Comparison of ENCODE assay signal across 8 mouse cellular contexts in the genomic region with DNA sequence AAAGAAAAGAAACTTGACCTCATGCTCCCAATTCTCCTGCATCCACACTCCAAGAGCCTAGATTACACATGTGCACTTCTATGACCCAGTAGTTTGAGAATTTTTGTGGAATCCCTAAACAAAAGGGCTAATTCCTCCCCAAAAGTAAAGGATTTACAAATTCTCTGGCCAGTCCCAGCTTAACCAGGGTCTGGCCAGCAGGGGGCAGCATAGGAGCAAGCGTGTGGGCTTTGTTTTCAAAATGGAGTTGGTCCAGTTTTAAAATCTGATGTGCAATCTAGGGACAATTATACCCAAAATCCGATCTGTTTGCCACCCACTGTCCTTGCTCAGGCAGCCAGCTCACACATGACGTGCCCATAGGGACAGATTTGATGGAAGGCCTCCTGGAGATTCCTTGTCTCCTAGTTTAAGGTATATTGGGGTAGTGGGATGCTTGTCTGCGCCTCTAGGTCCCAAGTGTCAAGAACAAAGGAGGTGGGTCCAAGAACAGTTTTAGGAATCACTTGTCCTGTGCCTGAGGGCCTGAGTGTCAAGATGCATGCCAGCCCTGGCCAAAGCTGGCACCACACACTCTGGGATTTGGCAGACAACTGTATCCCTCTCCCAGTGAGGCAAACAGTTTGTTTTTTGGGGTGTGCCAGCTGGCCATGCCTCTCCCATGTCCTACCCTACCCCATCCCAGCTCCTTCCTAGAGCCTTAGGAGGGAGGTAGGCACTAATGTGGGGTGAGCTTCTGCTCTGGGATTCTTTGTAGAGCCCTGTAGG. TPM values are rescaled to one million over a fixed set of nuclear protein-coding genes. Genes with fewer than 3 reads are reported as not detected.
A peak's percentile ranks its signal among the peaks of the same experiment; 100 is the strongest.
DNase-seq lines count a peak whose midpoint lies in the region; ATAC-seq and TF ChIP-seq lines count a peak whose summit lies in the region.

No protein-coding gene starts in this region.

- peak; percentile 67 for DNase-seq in kidney, adult 18-20 months
- peak; percentile 45 to 64 for DNase-seq in CD8-positive naive resting alpha-beta T cell, adult 2 months (ENCODE audit: low read depth in 2 of 2, low spot score in 2 of 2)
- peak; percentile 82 for DNase-seq in ZHBTc4 (ENCODE audit: low read depth, low spot score)
- peak; percentile 71 for DNase-seq in embryo, embryonic 10 days (ENCODE audit: low spot score)
- DNase-seq in kidney, postnatal 4 days, result peak; percentile 86 to 87
- DNase-seq in midbrain, postnatal 0 days (ENCODE audit: low spot score), result peak; percentile 56

- H3K4me2 ChIP-seq in kidney, embryonic 15.5 days, result no peak overlapping the region
- H3K4me2 ChIP-seq in midbrain, postnatal 0 days (ENCODE audit: low read depth, low read length, poor library complexity, severe bottlenecking), result no peak overlapping the region

- 37% methylated on average over 4 of the region's 4 CpGs for WGBS in kidney, embryonic 15.5 days
- WGBS in midbrain, postnatal 0 days, result 32% methylated on average over 4 of the region's 4 CpGs

- H3K4me1 ChIP-seq in kidney, embryonic 15.5 days, result peaks cover 11% of the 10 kb centered on the region
- H3K4me1 ChIP-seq in midbrain, postnatal 0 days (ENCODE audit: insufficient read depth, low read length), result no peaks in the 10 kb centered on the region

- TF ChIP-seq CTCF in midbrain, postnatal 0 days (IDR thresholded peaks at IDR 0.05), result peak; percentile 72

- H3K36me3 ChIP-seq in kidney, embryonic 15.5 days, result no peaks in the 10 kb centered on the region
- H3K36me3 ChIP-seq in midbrain, postnatal 0 days (ENCODE audit: insufficient read depth, low read length), result no peaks in the 10 kb centered on the region

- no peak for ATAC-seq in kidney, embryonic 15.5 days (replicated peaks; ENCODE audit: low FRiP score)
- no peak for ATAC-seq in midbrain, postnatal 0 days (ENCODE audit: low FRiP score)
- no peak for ATAC-seq in megakaryocyte-erythroid progenitor cell, adult 5-6 weeks (replicated peaks; ENCODE audit: low FRiP score, low TSS enrichment, poor library complexity, severe bottlenecking)

- H3K27ac ChIP-seq in kidney, embryonic 15.5 days, result no peak overlapping the region
- no peak overlapping the region for H3K27ac ChIP-seq in midbrain, postnatal 0 days (ENCODE audit: low read depth, low read length)

- no peak overlapping the region for H3K9ac ChIP-seq in kidney, embryonic 15.5 days
- no peak overlapping the region for H3K9ac ChIP-seq in midbrain, postnatal 0 days (replicated peaks; ENCODE audit: low read length, poor library complexity, severe bottlenecking)

- no peaks in the 10 kb centered on the region for H3K9me3 ChIP-seq in kidney, embryonic 15.5 days (replicated peaks)
- no peaks in the 10 kb centered on the region for H3K9me3 ChIP-seq in midbrain, postnatal 0 days (ENCODE audit: low read length)

- no peak overlapping the region for H3K4me3 ChIP-seq in kidney, embryonic 15.5 days (replicated peaks)
- H3K4me3 ChIP-seq in midbrain, postnatal 0 days (ENCODE audit: low read depth, low read length), result no peak overlapping the region

- H3K27me3 ChIP-seq in kidney, embryonic 15.5 days, result no peaks in the 10 kb centered on the region
- no peaks in the 10 kb centered on the region for H3K27me3 ChIP-seq in midbrain, postnatal 0 days (ENCODE audit: insufficient read depth, low read length)

RNA-seq across cellular contexts. Expression of a gene that starts 12.4 kb away (rescaled TPM):
- polyA plus RNA-seq in kidney, embryonic 15.5 days (2015; fragmentation: Nextera tagmentation; extraction: Ambion mirVana), result 40.2 and 44.9 TPM in 2 replicates
- 93.5 and 141 TPM in 2 replicates for total RNA-seq in midbrain, postnatal 0 days (2014; rRNA removed)
- 79.6 and 83.4 TPM in 2 replicates for polyA plus RNA-seq in midbrain, postnatal 0 days (2015; fragmentation: Nextera tagmentation; extraction: Ambion mirVana)
- total RNA-seq in megakaryocyte-erythroid progenitor cell, adult 5-6 weeks (2014; fragmentation: Nextera tagmentation), result 51.2 and 51.5 TPM in 2 replicates
- 20.0 and 27.2 TPM in 2 replicates for total RNA-seq in megakaryocyte-erythroid progenitor cell, adult 5-6 weeks (2017)

RNA-seq across cellular contexts. Expression of a gene that starts 27.4 kb away (rescaled TPM):
- 77.5 and 86.2 TPM in 2 replicates for polyA plus RNA-seq in kidney, embryonic 15.5 days (2015; fragmentation: Nextera tagmentation; extraction: Ambion mirVana)
- total RNA-seq in midbrain, postnatal 0 days (2014; rRNA removed), result 62.4 and 67.2 TPM in 2 replicates
- polyA plus RNA-seq in midbrain, postnatal 0 days (2015; fragmentation: Nextera tagmentation; extraction: Ambion mirVana), result 82.6 and 91.0 TPM in 2 replicates
- total RNA-seq in megakaryocyte-erythroid progenitor cell, adult 5-6 weeks (2014; fragmentation: Nextera tagmentation), result 40.5 and 44.5 TPM in 2 replicates
- total RNA-seq in megakaryocyte-erythroid progenitor cell, adult 5-6 weeks (2017), result 10.0 and 10.4 TPM in 2 replicates

RNA-seq across cellular contexts. Expression of a gene that starts 30.7 kb away (rescaled TPM):
- 0.10 TPM in 1 of 2 replicates, not detected in the other for polyA plus RNA-seq in kidney, embryonic 15.5 days (2015; fragmentation: Nextera tagmentation; extraction: Ambion mirVana)
- total RNA-seq in midbrain, postnatal 0 days (2014; rRNA removed), result not detected in 2 replicates
- polyA plus RNA-seq in midbrain, postnatal 0 days (2015; fragmentation: Nextera tagmentation; extraction: Ambion mirVana), result not detected in 2 replicates
- total RNA-seq in megakaryocyte-erythroid progenitor cell, adult 5-6 weeks (2014; fragmentation: Nextera tagmentation), result not detected in 2 replicates
- total RNA-seq in megakaryocyte-erythroid progenitor cell, adult 5-6 weeks (2017), result not detected in 2 replicates

RNA-seq across cellular contexts. Expression of a gene that starts 32.9 kb away (rescaled TPM):
- 6.0 and 6.4 TPM in 2 replicates for polyA plus RNA-seq in kidney, embryonic 15.5 days (2015; fragmentation: Nextera tagmentation; extraction: Ambion mirVana)
- 265 and 359 TPM in 2 replicates for total RNA-seq in midbrain, postnatal 0 days (2014; rRNA removed)
- polyA plus RNA-seq in midbrain, postnatal 0 days (2015; fragmentation: Nextera tagmentation; extraction: Ambion mirVana), result 224 and 305 TPM in 2 replicates
- total RNA-seq in megakaryocyte-erythroid progenitor cell, adult 5-6 weeks (2014; fragmentation: Nextera tagmentation), result 0.39 and 2.4 TPM in 2 replicates
- total RNA-seq in megakaryocyte-erythroid progenitor cell, adult 5-6 weeks (2017), result 0.84 TPM in 1 of 2 replicates, not detected in the other

RNA-seq across cellular contexts. Expression of a gene that starts 54.3 kb away (rescaled TPM):
- 43.3 and 47.4 TPM in 2 replicates for polyA plus RNA-seq in kidney, embryonic 15.5 days (2015; fragmentation: Nextera tagmentation; extraction: Ambion mirVana)
- total RNA-seq in midbrain, postnatal 0 days (2014; rRNA removed), result 3.1 and 3.6 TPM in 2 replicates
- polyA plus RNA-seq in midbrain, postnatal 0 days (2015; fragmentation: Nextera tagmentation; extraction: Ambion mirVana), result 2.2 and 2.4 TPM in 2 replicates
- total RNA-seq in megakaryocyte-erythroid progenitor cell, adult 5-6 weeks (2014; fragmentation: Nextera tagmentation), result 47.4 and 52.6 TPM in 2 replicates
- 42.0 and 62.4 TPM in 2 replicates for total RNA-seq in megakaryocyte-erythroid progenitor cell, adult 5-6 weeks (2017)
